Mouse (Mus musculus): Measurements from ENCODE around the gene Tceal8.

GRCm38 (mm10) chrX:136172118-136172551, at the start of gene Tceal8:
- no peak for TF ChIP-seq CTCF (conservative IDR thresholded peaks at IDR 0.05; ENCODE audit: low read length)
- no peak for TF ChIP-seq NANOG (IDR thresholded peaks at IDR 0.05; ENCODE audit: borderline replicate concordance, low read length)
- no peak for TF ChIP-seq POU5F1 (IDR thresholded peaks at IDR 0.05; ENCODE audit: borderline replicate concordance, low read length)
